Mouse (Mus musculus) bone marrow, adult 2 months (tissue): ENCODE measurements around the gene Ercc2. TPM values are rescaled to one million over a fixed set of nuclear protein-coding genes. Genes with fewer than 3 reads are reported as not detected.
A peak's percentile ranks its signal among the peaks of the same experiment; 100 is the strongest.

Experiments
- H3K27ac ChIP-seq: fragments of 200-500 bp; 2 replicates; pipeline ENCODE4 v1.5.1; 2012; ENCODE audit warnings: low read depth, mild to moderate bottlenecking, control low read depth, inconsistent platforms, low read length; ENCODE audit not compliant: control insufficient read depth, poor library complexity, insufficient read depth
- H3K4me1 ChIP-seq: fragments of 200-500 bp; 2 replicates; pipeline ENCODE4 v1.6.1; 2011; ENCODE audit warnings: low read length; ENCODE audit not compliant: control insufficient read depth, insufficient read depth
- H3K4me3 ChIP-seq: fragments of 200-500 bp; replicated peaks from 2 replicates; pipeline ENCODE3; 2011; ENCODE audit warnings: mild to moderate bottlenecking, low read depth, low read length, control low read depth; ENCODE audit not compliant: control insufficient read depth
- CTCF ChIP-seq: fragments of 200-500 bp; IDR thresholded peaks from 2 replicates; pipeline ENCODE4 v1.5.1; 2011; ENCODE audit warnings: low read length, control low read depth; ENCODE audit not compliant: control insufficient read depth, insufficient read depth
- POLR2A ChIP-seq: fragments of 200-500 bp; IDR thresholded peaks from 2 replicates; pipeline ENCODE4 v1.6.1; 2011; ENCODE audit warnings: low read depth, mild to moderate bottlenecking, control low read depth, low read length, borderline replicate concordance; ENCODE audit not compliant: control insufficient read depth
- WGBS: fragments of 180-500 bp; shearing (Covaris S2); methylation state at CpG from one replicate; pipeline ENCODE4 v1.1.7; 2018; 5-methylcytosine and 5-hydroxymethylcytosine counted together
- polyA plus RNA-seq: library from polyadenylated mRNA; stranded (reverse); fragments of >200 nt; gene quantifications from 2 replicates; pipeline ENCODE4 v1.2.4, GENCODE M21; 2011; ENCODE audit warnings: low replicate concordance; ENCODE audit not compliant: missing spikeins, insufficient read depth, insufficient read length

The Ercc2 gene
- polyA plus RNA-seq, 1 experiment: 31.9 TPM

DNA sequence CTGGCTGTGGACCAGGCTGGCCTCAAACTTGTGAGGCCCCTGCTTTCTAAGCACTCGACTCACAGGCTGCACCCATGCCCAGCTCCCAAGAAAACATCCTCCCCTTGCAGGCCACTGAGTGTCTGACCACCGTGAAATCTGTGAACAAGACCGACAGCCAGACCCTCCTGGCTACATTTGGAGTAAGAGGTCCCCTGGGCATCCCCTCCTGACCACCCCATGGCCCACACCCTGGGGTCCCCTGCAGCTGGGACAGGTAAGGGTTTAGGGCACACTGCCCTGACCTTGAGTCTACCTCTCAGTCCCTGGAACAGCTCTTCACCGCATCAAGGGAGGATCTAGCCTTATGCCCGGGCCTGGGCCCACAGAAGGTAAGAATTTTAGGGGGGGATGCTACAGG lies 26.8 kb upstream of the Ercc2 start:
- no peak overlapping the region for H3K4me3 ChIP-seq
- peaks cover 2% of the 10 kb centered on the region; the same call in 1 of the 2 replicates for H3K4me1 ChIP-seq
- H3K27ac ChIP-seq: no peak overlapping the region
- TF ChIP-seq CTCF: no peak
- no peak for TF ChIP-seq POLR2A
- 83% methylated on average over 5 of the region's 5 CpGs for WGBS

DNA sequence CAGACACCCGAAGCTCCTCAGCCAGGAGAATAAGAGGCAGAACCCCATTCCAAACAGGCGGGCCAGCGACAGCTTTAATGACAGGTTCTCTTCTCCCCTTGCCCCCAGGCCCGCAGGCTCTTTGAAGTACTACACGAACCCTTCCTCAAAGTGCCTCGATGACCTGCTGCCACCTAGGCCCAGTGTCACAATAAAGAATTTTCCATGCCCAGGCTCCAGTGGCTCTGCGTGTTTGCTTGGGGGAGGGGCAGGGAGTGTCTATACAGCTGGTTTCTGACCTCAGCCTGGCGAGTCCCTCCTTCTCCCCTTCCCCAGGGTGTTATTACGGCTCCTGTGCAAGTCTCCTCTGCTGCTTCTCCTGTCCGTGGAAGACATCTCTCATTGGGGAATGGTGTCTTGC lies 25.5 kb upstream of the Ercc2 start:
- no peak overlapping the region for H3K4me3 ChIP-seq
- 84% methylated on average over 10 of the region's 10 CpGs for WGBS
- TF ChIP-seq POLR2A (no peak), CTCF (no peak)

GRCm38 (mm10) chr7:19357381-19358375 lies 24.1 kb upstream of the Ercc2 start:
- Histone ChIP-seq H3K4me3 (no peak overlapping the region), H3K4me1 (peaks cover 2% of the 10 kb centered on the region; the same call in 1 of the 2 replicates), H3K27ac (no peak overlapping the region; the same call in 1 of the 2 replicates)
- TF ChIP-seq POLR2A (no peak), CTCF (no peak)
- WGBS: 84% methylated on average over 25 of the region's 25 CpGs

More for the DNA sequence above, 25.5 kb upstream of the Ercc2 start:
- no peak overlapping the region for H3K27ac ChIP-seq
- peaks cover 2% of the 10 kb centered on the region; the same call in 1 of the 2 replicates for H3K4me1 ChIP-seq

- Histone ChIP-seq H3K27ac (no peak overlapping the region), H3K4me1 (peaks cover 2% of the 10 kb centered on the region; the same call in 1 of the 2 replicates), H3K4me3 (peak overlapping the region; percentile 34)
- no peak for TF ChIP-seq POLR2A
- no peak for TF ChIP-seq CTCF
- 7% methylated on average over 13 of the region's 13 CpGs for WGBS
These were observed 23.2 kb upstream of the Ercc2 start for GRCm38 (mm10) chr7:19358634-19359033.

- Histone ChIP-seq H3K4me1 (peaks cover 2% of the 10 kb centered on the region; the same call in 1 of the 2 replicates), H3K4me3 (peak within 1 kb of the TSS; percentile 76), H3K27ac (peak within 1 kb of the TSS; percentile 31)
- TF ChIP-seq POLR2A (peak; percentile 64; the same call in 1 of the 2 replicates), CTCF (no peak)
- WGBS: under 1% methylated on average over 31 of the region's 31 CpGs
These were observed 22.4 kb upstream of the Ercc2 start, which contains the start of the genes Cd3eap and Ppp1r13l for GRCm38 (mm10) chr7:19359299-19359891. TSS of gene Cd3eap (minus strand) at chr7:19359483. TSS of gene Ppp1r13l (plus strand) at chr7:19359749.

DNA sequence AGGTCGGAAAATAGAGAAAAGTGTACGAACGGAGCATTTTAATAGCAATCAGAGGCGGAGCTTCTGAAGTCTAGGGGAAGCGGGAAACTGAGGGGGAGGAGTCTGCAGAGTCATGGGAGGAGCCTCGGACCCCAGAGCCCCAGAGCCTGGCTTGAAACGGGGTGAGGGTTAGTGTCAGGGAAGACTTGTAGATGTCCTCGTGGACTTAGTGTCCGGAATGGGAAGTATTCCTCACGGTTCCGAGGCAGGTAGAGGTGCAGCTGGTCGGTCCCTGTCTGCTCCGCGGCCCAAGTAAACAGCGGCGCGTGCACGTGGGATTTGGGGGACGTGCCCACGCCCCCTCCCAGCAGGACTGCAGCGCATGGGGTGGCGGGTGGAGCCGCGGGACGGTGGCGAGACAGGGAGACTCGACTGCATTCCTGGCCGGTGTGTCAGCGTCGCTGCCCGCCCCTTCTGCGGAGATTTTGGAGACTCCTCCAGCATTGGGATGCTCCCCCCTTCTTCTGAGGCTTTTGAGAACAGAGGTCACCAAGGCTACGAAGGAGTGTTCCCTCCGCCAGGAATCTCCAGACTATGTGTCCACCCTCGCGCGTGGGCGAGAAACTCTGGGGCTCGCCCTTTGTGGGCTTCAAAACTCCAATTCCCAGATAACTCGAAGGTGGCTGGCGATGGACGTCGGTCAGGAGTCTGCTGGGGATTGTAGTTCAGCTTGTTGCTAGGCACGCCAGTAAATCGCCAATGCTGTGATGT lies 21.7 kb upstream of the Ercc2 start:
- peak overlapping the region; percentile 76 for H3K4me3 ChIP-seq
- under 1% methylated on average over 45 of the region's 45 CpGs for WGBS
- peak overlapping the region; percentile 31 for H3K27ac ChIP-seq
- peaks cover 2% of the 10 kb centered on the region; the same call in 1 of the 2 replicates for H3K4me1 ChIP-seq
- TF ChIP-seq CTCF: no peak

DNA sequence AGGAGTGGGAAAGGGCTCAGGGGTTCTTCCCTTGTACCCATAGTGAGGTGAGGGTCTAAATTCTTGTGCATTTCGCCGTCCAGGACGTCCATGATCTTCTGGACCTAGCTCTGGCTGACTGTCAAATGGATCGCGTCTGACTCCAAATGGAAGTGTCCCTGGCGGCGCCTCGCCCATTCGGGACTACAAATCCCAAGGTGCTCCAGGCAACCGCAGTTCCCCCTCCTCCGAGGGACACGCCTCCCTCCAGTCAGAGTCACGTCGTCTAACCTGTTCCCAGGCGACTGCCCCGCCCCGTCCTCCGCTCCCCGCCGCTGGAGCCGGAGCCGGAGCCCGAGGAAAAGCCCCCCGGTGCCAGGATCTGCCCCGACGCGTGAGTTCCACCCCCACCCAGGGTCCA lies 20.9 kb upstream of the Ercc2 start:
- Histone ChIP-seq H3K4me1 (peaks cover 2% of the 10 kb centered on the region; the same call in 1 of the 2 replicates), H3K27ac (no peak overlapping the region; the same call in 1 of the 2 replicates)
- whole genome bisulfite sequencing: 2% methylated on average over 27 of the region's 27 CpGs

More for the DNA sequence above, 20.9 kb upstream of the Ercc2 start:
- TF ChIP-seq CTCF (no peak), POLR2A (no peak)
- peak overlapping the region; percentile 53 for H3K4me3 ChIP-seq
